Mouse (Mus musculus) heart, postnatal 0 days (tissue): ENCODE measurements around the gene Traf1.

Source experiments
- CTCF ChIP-seq: IDR thresholded peaks from 2 replicates; pipeline ENCODE4 v1.5.1; 2016; ENCODE audit warnings: antibody characterized with exemption, control low read depth, low read depth
- EP300 ChIP-seq: IDR thresholded peaks from 2 replicates; pipeline ENCODE4 v1.6.1; 2016; ENCODE audit warnings: antibody characterized with exemption, low read depth

- no peak for TF ChIP-seq CTCF
- no peak for TF ChIP-seq EP300
Observed at GRCm38 (mm10) chr2:34971080-34971888, 9.7 kb upstream of the Traf1 start.
